Mouse (Mus musculus): ENCODE results near the gene Ltv1.

Gene Ltv1

DNA sequence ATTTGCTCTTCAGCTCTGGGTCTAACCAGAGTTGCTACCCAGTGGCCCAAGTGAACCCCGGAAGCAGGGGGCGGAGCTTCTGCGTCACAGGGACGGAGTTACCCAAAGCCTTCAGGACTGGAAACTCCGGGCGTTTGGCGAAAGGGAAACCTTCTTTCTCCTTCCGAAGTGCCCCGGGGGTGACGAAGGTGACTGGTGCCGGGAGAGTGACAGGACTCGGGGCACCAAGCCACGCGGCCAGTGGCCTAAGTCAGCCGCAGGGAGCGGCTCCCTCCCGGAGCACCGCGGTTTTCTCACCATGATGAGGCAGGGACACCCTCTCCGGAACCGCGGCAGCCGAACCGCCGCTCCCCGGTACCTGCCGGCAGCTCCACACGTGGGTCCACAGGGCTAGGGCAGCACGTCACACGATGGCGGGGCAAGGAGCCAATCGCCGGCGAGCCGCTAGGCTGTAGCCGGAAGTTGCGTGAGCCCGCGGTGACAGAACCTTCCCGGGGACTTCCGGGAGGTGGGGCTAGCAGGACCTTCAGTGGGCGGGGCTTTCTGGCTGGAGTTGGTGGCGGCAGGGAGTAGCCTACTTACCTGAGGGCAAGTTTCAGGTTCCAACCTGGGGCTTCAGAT lies at the start of gene Ltv1:
Gene Ltv1 (minus strand): TSS at position 438 of the 621 bp plus-strand sequence.
- in situ Hi-C loops (cut with MboI; ENCODE audit: low pct_unique_long_range_greater_than_20kb in 1 of 2, low sequenced_read_pairs in 2 of 2, unreplicated experiment in 1 of 2) = no loop called here

DNA sequence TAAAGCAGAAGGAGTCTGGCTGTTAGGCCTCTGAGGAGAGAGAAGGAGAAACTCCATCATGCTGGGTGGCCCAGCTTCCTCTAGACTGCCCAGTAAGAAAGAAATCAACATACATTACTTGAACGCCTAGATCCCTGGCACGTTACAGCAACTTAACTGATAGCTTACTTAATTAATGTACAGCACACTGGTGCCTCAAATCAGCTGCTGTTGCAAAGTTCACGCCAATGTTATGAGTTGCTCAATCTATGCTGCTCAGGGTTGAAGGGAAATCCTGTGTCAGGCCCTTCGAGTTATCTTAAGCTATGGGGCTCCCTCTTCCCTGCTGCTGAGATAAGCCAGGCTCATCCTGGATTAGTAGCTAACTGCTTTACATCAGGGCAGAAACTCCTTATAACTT lies 47.5 kb upstream of the Ltv1 start:
- in situ Hi-C loops (cut with MboI; ENCODE audit: low pct_unique_long_range_greater_than_20kb in 1 of 2, low sequenced_read_pairs in 2 of 2, unreplicated experiment in 1 of 2) = no loop called here

DNA sequence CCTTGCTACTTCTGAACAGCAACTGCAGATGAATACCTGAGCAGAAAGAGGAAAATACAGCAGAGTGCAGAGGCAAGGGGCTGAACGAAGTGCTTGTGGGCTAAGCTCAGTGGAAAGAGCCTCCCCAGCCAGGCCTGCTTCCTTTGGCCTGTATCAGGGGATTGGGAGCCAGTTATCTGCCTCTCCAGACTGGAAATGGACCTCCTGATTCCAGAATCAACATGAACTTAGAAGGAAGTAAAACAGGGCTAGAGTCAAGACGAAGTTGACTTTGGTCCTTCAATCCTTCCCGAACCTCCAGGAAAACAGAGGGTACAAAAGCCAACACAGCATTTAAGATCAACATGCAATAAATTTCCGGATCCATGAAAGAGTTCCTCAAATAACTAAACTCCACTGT lies 45.2 kb upstream of the Ltv1 start:
- in situ Hi-C loops (cut with MboI; ENCODE audit: low pct_unique_long_range_greater_than_20kb in 1 of 2, low sequenced_read_pairs in 2 of 2, unreplicated experiment in 1 of 2) = no loop called here

DNA sequence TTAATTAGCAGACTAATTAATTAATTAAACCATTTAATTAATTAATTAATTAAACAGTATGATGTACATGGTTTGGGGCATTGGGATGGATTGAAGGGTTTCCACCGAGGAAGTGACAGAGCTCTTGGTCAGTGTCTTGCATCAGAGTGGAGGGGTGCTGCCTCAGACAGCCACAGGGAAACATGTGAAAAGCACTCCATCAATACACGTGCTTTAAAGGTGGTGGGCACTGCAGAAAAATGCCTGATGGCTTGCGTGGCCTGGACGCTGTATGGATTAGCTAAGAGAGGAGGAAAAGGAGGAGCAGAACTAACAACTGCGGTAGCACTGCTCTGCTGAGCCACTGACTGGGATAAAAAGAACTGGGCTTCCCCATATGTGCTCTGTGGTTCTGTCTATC lies 43.9 kb upstream of the Ltv1 start:
- in situ Hi-C loops (cut with MboI; ENCODE audit: low pct_unique_long_range_greater_than_20kb in 1 of 2, low sequenced_read_pairs in 2 of 2, unreplicated experiment in 1 of 2) = no loop called here

- in situ Hi-C loops (cut with MboI; ENCODE audit: low pct_unique_long_range_greater_than_20kb in 1 of 2, low sequenced_read_pairs in 2 of 2, unreplicated experiment in 1 of 2) = no loop called here
These were observed 41.5 kb upstream of the Ltv1 start for GRCm38 (mm10) chr10:13234503-13234902.

DNA sequence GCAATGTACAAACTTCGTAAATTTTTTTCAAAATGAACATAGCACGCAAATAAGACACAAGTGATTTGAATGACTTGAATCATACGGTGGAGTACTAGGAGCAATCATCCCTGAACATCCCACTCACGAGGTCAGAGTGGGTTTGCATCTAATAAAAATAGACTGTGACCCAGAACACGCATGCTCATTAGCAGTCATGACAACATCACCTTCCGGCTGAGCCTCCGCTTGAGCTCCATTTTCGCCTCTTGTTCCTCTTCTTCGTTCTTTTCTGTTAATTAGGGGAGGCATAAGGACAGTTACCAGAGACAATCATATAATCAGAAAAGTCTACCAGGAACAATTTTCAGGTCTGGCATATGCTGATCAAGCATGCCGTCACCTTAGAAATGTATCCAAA lies 41.0 kb upstream of the Ltv1 start:
- in situ Hi-C loops (cut with MboI; ENCODE audit: low pct_unique_long_range_greater_than_20kb in 1 of 2, low sequenced_read_pairs in 2 of 2, unreplicated experiment in 1 of 2) = no loop called here

DNA sequence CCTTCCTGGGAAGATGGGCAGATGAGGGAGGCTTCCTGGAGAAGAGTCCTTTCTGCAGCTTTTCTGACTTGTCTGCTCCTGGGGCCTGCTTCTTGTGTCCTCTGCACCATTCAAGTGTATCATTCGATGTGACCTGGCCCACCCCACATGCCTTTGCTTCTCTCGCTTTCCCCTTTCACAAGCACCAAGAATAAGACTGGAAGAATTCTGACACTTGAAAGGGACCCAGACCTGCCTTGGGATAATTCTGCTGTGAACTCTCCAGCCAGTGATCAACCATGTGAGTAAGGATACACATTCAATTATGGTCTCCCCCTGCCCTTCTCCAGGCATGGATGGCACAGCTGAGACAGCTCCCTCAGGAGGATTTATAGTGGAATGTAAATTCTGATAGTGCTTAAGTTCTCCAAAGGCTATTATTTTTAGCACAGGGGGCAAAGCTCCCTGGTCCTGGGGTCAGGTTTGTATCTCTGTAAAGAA lies 40.2 kb upstream of the Ltv1 start:
- in situ Hi-C loops (cut with MboI; ENCODE audit: low pct_unique_long_range_greater_than_20kb in 1 of 2, low sequenced_read_pairs in 2 of 2, unreplicated experiment in 1 of 2) = no loop called here

DNA sequence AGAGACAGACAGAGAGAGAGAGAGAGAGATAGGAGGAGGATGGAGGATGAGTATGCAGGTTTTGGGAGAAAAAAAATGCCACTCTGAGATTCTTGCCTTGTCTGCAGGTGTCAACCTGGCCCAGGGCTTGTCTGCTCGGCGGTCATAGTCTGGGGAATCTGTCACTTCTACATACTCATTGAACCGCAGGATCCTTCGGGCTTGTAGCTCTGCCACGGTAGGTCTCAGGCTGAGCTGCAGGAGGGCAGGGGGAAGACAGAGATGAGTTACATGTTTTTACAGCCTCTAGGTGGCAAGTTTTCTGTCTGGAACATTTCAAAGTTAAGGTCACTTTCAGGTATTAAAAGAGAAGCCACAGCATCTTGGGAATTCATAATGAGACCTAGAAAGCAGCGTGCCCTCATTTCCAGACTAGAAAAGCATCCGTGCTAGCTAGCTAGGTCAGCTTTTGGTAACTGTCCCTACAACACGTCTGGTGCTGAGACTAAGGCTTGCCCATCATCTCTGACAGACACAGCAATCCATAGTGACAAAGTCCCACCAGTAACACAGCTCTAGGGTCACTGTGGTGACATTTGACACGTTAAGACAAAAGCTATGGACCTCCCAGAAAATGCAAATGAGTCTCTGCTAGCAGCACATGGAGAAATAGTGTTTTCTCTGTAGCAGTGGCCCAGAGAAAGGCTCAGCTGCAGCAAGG lies 39.6 kb upstream of the Ltv1 start:
- in situ Hi-C loops (cut with MboI; ENCODE audit: low pct_unique_long_range_greater_than_20kb in 1 of 2, low sequenced_read_pairs in 2 of 2, unreplicated experiment in 1 of 2) = no loop called here

GRCm38 (mm10) chr10:13230716-13231115 lies 37.7 kb upstream of the Ltv1 start:
- in situ Hi-C loops (cut with MboI; ENCODE audit: low pct_unique_long_range_greater_than_20kb in 1 of 2, low sequenced_read_pairs in 2 of 2, unreplicated experiment in 1 of 2) = no loop called here

DNA sequence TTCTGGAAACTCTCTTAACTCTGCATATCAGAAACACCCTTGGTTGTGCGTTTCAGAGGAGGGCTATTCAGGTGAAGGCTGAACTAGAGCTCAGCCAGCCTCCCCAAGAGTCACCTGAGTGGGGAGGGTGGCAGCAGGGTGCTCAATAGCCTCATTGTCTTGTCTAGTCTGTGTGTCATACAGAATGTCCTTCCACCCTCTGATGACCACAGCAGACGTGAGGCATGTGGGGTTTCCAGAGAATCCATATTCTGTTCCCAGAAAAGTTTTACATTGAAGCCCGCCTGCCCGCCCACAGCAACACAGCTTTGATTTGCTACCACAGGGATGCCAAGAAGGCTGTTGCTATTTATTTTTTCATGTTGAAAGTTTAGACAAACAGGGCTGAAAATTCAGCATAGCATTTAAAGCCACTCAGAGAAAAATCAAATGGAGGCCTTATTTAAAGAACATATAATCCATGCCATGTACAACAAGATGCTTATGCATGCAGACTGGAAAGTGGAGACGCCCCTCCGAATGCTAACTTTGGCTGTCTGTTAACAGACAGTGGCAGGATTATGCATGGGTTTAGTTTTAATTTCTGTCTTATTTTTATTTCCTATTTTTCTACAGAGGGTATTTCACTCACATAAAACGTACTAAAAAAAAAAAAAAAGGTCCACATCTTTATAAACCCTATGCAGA lies 32.6 kb upstream of the Ltv1 start:
- in situ Hi-C loops (cut with MboI; ENCODE audit: low pct_unique_long_range_greater_than_20kb in 1 of 2, low sequenced_read_pairs in 2 of 2, unreplicated experiment in 1 of 2) = no loop called here

GRCm38 (mm10) chr10:13222135-13222534 lies 29.2 kb upstream of the Ltv1 start:
- in situ Hi-C loops (cut with MboI; ENCODE audit: low pct_unique_long_range_greater_than_20kb in 1 of 2, low sequenced_read_pairs in 2 of 2, unreplicated experiment in 1 of 2) = no loop called here

DNA sequence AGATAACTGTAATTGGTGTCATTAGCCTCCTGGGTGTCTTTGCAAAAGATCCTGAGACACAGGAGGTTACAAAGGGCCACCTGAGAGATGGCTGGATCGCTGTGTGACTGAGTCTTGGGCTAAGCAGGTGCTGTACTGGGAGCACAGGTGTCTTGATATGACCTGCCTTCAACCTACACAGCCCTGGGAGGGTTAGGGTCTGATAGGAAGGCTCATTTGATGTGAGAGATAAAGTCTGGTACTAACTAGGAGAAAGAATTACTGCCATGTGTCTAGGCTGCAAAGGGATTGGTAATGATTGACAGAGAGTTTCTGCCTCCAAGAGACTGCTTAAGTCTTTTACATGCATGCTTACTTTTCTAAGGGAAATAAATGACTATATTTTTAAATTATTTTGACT lies 27.1 kb upstream of the Ltv1 start:
- in situ Hi-C loops (cut with MboI; ENCODE audit: low pct_unique_long_range_greater_than_20kb in 1 of 2, low sequenced_read_pairs in 2 of 2, unreplicated experiment in 1 of 2) = no loop called here

DNA sequence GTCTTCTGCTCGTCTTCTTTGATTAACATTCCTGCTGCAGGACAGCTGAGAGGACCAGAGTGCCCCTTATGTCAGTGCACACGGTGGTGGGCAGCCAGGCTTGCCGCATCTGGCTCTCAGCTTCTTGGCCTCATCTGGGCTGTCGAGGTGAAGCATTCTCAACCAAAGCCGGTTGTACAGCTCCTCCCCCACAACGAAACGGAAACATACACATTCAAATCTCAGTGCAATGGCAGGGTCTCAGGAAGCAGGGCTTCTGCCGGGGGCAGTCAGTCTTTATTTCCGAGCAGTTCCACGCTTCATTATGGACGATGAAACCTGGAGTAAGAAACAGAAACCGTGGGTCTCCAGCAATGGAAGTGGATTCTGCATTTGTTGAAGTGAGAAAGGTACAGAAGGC lies 21.0 kb upstream of the Ltv1 start:
- in situ Hi-C loops (cut with MboI; ENCODE audit: low pct_unique_long_range_greater_than_20kb in 1 of 2, low sequenced_read_pairs in 2 of 2, unreplicated experiment in 1 of 2) = no loop called here

DNA sequence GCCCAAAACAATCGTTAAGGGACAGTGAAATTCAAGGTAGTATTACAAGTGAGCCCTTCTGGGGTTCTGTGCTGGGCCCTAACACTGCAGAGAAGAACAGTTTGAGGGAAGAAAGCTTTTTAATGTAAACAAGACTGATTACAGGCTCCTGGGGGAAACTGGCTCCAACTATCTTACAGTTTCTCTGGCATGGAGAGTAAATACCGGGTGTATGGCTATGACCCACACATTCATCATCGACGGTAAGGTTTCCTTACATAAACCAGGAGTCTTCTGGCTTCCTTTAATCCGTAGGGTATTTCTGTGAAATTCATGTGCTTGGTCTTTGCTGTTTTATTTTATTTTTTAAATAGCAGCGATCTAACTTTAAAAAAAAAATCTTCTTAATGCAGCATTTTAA lies 19.9 kb upstream of the Ltv1 start:
- in situ Hi-C loops (cut with MboI; ENCODE audit: low pct_unique_long_range_greater_than_20kb in 1 of 2, low sequenced_read_pairs in 2 of 2, unreplicated experiment in 1 of 2) = no loop called here

DNA sequence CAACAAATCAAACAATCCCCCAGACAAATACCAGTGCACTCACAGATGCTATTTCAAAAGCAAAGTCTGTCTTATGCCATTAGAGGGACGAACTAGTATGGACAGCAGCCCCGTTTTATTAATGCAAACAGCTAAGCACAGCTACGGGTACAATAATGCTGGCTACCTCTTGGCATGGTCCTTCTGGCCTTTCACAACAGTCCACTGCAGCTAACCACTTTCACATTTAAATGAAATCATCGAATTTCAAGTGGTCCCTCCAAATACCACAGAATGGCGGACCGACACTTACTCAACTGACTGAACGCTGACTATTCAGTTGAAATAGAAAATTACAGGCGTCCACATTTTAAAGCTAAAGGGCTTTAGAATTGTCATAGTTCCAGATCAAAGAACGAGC lies 19.4 kb upstream of the Ltv1 start:
- in situ Hi-C loops (cut with MboI; ENCODE audit: low pct_unique_long_range_greater_than_20kb in 1 of 2, low sequenced_read_pairs in 2 of 2, unreplicated experiment in 1 of 2) = no loop called here

- in situ Hi-C loops (cut with MboI; ENCODE audit: low pct_unique_long_range_greater_than_20kb in 1 of 2, low sequenced_read_pairs in 2 of 2, unreplicated experiment in 1 of 2) = no loop called here
These were observed 17.1 kb upstream of the Ltv1 start for GRCm38 (mm10) chr10:13209930-13210637.

GRCm38 (mm10) chr10:13209506-13209905 lies 16.5 kb upstream of the Ltv1 start:
- in situ Hi-C loops (cut with MboI; ENCODE audit: low pct_unique_long_range_greater_than_20kb in 1 of 2, low sequenced_read_pairs in 2 of 2, unreplicated experiment in 1 of 2) = no loop called here

DNA sequence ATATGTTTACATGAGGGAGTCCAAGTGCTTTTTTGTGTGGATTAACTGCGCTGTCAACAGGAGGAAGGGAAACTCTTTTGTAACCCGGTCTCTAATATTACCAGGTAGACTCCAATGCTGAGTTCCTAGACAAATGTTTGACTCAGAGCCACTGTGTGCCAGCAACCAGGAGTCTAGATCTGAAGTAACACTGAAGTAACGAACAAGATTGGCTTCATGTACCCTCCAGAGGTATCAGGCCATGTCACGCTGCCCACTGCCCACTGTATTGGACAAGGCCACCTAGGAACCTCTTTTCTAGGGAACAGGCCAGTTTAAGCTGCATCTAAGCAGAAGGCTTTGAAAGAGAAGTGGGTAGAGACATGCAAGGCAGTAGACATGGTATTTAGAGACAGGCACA lies 16.1 kb upstream of the Ltv1 start:
- in situ Hi-C loops (cut with MboI; ENCODE audit: low pct_unique_long_range_greater_than_20kb in 1 of 2, low sequenced_read_pairs in 2 of 2, unreplicated experiment in 1 of 2) = no loop called here

DNA sequence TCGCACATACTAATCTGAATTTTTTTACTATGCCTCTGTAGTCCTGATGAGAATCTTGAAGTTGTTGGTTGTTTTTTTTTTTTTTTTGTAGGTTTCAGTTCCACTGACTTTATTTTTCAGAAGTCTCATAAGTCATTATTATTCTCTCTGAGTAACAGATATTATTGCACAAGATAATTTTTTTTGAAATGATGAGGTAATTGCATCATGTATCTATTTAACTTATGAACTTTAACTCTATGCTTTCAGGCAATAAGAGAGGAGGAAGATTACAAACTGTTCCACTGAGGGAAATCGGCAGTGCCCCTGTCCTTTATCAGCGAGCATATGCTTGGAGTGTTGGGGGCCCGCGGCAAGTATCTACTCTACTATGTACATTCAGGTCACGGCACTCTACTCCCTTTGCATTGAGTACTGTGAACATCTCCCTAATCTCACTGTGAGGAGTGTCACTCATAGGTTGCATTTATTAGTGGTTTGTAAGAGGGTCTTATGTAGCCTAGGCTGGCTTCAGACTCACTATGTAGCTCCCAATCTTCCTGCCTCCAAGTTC lies 8.8 kb upstream of the Ltv1 start:
- in situ Hi-C loops (cut with MboI; ENCODE audit: low pct_unique_long_range_greater_than_20kb in 1 of 2, low sequenced_read_pairs in 2 of 2, unreplicated experiment in 1 of 2) = no loop called here
